Mouse (Mus musculus) mesoderm, embryonic 11.5 days (tissue): ENCODE measurements at regions not wholly inside any gene's neighbourhood (a gene's known extent, or its start where the extent isn't known, plus 50 kb on each side); places are given as distances from the start of the nearest gene placed in this dataset.
"Not testable (repeated sequence)": the region's sequence is repeated elsewhere in the genome, so short reads cannot be mapped to it uniquely, and the experiment has no call there.

ENCODE experiments used
- DNase-seq: peaks from one replicate; pipeline ENCODE4 v3.0.0-alpha.2; 2012; ENCODE audit warnings: low read depth, low spot score

DNA sequence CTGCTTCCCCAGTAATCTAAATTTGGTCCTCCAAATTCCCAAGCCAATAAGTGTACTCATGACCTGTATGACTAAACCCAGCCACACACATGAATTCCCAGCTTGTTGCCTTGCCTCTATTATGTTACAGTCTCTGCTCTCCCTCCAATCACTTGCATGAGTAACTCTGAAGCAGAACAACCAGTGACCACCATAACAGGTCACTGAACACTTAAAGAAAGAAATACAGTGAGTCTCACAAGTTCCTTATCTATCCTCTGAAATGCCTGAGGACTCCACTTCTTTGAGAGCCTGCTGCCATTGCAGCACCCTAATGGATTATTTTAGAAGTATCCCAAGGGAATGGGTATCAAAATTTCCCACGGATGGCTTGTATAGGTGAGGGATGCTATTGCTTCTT, 909.7 kb downstream of the Sorcs3 start:
- no peak for DNase-seq

GRCm38 (mm10) chr19:49131664-49132063, 925.8 kb downstream of the Sorcs3 start:
- no peak for DNase-seq

DNA sequence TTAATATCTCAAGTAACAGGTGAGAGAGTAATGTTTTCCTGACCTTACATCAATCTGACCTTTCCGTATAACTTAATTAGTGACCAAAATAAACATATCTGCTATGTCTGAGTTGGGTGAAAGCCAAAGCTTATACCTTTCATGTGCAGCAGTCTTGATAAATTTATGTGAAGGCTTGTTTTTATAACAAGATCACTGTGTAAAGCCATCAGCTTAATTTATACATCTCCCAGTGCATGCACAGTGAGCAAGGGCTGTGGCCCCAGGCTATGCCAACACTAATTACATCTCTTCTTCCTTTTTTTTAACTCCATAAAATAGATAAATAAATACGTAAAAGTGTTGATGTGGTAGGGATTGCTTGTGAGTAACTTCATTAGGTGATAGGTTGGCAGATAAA, 966.3 kb downstream of the Sorcs3 start:
- DNase-seq, result peak; percentile 8

DNA sequence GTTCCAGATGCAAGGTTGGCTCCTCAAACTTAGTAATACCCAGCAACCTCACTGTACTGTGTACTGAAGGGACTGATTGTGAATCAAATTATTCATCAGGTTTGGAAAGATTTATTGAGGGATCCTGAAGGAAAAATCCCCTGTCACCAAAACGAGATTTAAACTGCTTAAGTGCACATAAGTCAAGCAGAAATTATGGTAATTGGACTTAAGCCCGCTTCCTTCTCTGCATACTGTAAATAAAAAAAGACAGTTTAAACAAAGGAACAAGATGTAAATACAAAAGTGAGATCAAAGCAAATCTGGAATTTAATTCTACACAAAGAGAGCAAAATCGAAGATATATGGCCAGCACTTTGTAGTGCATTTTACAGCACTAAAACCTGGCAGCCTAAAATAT, 1002.1 kb downstream of the Sorcs3 start:
- DNase-seq, result peak; percentile 4

DNA sequence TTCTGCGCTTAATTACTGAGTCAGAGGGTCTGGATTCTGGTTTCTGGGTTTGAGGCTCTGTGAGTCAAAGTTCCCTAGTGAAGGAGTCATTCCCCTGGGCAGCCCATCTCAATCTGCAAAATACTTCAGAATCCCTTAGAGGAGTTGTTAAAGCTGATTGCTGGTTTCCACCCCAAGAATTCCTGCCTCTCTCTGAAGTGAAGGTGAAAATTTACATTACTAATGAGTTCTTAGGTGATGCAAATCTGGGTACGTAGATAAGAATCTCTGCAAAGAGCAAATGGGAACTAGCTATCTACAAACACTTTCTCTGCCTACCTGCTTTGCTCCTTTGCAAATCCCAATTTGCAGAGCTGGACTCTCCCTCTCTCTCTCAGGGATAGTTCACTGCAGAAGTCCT, 1036.8 kb downstream of the Sorcs3 start:
- no peak for DNase-seq

- no peak for DNase-seq
Measured at GRCm38 (mm10) chr19:49245114-49245714, 1039.4 kb downstream of the Sorcs3 start.

DNA sequence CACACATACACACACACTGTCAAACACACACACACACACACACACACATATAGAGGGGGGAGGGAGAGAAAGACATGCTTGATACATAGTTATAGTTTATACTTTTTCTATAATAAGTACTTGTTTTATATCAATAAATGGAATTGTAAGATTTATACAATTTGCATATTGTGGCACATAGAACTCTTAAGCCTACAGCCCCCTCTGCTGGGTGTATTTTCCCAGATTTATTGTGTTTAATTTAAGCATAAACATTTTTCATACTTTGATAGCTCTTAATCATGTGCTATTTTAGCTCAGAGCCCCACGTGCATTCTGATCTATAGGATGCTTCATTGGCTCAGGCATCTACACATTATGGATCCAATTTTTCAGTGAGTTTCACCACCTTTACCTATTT, 1058.8 kb downstream of the Sorcs3 start:
- no peak for DNase-seq

- no peak for DNase-seq
Measured at GRCm38 (mm10) chr19:49267864-49268480, 1062.1 kb downstream of the Sorcs3 start.

GRCm38 (mm10) chr19:49282626-49283261, 1076.9 kb downstream of the Sorcs3 start:
- peak; percentile 15 for DNase-seq

DNA sequence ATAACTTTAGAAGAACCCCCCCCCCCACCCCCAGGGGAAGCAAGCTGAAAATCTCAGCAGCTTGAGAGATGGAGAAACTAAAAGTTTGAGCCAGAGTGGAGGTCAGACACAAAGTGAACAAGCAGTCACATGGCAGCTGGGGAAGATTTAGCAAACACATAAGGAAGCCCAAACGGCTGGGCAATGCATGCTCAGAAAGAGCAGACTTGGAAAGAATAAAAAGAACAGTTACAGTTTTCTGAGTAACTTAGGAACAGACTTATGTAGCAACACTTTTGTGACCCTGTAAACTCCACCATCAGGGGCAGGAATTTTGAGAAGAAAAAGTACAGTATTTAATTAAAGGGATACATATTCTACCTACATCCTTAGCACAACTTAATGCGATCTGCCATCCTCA, 1089.2 kb downstream of the Sorcs3 start:
- no peak for DNase-seq

DNA sequence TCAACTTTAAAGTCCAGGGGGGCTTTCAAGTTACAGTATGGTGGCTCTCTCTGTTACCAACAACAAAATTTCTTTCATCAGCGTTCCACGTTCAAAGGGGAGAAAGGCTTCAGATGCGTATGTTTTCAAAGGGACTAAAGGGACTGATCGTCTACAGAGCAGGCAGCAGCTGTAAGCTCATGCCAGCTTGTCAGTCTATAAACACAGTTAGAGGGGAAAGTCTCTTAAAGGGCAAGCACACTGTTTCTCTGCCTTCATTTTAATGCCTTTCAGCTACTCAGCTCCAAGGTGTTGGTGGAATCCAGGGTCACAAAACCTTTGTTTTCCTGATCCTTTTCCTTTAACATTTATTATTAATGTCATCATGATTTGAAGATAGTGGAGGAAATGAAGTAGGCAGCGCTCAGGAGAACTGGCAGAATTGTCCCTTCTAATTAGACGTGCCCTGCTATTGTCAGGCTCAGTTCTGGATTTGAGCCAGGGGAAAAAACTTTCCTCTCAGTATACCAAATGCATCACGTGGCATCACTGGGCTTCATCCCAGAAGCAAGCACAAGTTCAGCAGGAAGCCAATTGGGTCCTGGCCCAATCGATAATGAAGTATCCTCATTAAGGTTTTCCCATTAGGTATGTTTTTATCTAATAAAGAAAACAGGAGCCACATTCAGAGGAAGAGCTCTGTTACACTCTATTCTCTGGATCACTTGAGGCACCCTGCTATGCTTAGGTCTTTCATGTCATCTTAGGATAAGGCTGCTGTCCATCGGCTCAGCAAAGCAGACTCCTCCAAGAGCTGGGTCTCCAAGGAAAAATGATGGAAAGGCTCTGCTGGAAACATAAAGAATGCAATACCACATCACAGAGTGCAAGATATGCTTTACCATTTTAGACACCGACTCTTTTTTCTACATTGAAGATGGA, 1093.8 kb downstream of the Sorcs3 start:
- DNase-seq, result no peak

- no peak for DNase-seq
Measured at GRCm38 (mm10) chr19:49301364-49302091, 1095.7 kb downstream of the Sorcs3 start.

- no peak for DNase-seq
Measured at GRCm38 (mm10) chr19:49305804-49306203, 1100.0 kb downstream of the Sorcs3 start.

DNA sequence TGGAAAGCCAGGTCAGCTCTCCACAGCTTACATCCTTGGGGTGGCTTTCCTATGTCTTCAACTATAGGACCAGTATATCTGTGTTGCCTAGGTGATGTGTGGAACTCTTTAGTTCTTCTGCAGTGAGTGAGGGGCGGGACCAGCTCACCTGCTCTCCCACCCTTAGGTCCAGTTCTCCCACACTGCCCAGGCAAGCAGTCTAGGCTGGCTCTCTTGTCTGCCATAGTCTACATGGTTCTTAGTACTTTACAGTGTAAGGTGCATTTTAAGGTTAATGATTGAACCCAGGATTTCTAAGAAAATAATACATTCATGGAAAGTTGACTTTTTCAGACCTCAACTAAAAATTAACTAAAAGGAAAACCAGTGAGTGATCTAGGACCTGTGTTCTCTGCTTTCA, 1108.4 kb downstream of the Sorcs3 start:
- no peak for DNase-seq

- no peak for DNase-seq
Measured at GRCm38 (mm10) chr19:49359642-49360041, 1153.8 kb downstream of the Sorcs3 start.

DNA sequence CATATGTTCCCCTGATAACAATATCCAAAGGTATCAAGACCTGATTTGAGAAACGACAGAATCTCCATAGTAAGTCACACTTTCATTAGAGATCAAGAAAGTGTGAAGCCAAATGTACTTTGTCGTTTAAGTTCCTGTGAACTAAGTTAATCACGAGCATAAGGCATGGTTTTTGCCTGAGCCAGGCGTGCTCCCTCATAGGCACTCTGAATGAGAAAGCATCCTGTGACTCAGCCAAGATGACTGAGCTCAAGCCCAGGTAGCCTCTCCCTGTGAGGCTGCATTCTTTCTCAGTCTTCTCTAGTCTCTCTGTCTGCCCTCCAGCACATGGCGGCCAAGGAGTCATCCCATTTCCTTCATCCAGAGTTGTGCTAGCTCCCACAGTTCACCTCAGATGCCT, 1154.9 kb downstream of the Sorcs3 start:
- no peak for DNase-seq

- DNase-seq, result not testable (repeated sequence)
Measured at GRCm38 (mm10) chr19:49361116-49361515, 1155.3 kb downstream of the Sorcs3 start.

DNA sequence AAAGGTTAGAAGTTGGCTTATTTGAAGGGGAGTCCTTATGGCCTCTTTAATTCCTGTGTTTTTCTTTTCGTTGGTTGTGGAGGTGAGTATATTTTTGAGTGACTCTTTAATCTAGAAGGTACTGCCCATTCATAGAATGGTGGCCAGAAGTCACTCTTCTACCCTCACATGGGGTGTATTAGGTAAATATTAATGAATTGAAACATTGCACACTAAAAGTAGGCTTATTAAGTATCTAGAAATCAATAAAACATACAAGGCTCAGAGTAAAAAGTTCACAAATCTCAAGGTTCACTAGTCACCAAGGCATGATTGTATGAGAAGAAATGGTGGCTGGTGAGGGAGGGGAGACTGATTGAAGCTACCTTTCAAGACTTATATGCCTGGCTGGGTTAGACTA, 1167.1 kb downstream of the Sorcs3 start:
- no peak for DNase-seq

DNA sequence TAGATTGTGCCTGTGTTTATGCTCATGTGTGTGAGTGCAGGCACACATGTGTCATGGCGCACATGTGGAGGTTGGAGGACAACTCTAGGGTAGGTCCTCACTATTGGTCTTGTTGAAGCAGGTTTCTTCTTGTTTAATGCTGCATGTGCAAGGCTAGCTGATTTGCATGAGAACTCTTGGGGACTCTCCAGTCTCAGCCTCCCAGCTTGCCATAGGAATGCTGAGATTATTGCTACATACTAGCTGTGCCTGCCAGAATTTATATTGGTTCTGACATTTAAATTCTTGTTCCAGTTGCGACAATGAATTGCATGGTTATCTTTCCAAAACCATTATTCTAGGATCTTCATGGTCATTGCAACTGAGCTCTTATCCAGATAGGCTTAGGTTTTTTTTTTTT, 1168.5 kb downstream of the Sorcs3 start:
- no peak for DNase-seq

DNA sequence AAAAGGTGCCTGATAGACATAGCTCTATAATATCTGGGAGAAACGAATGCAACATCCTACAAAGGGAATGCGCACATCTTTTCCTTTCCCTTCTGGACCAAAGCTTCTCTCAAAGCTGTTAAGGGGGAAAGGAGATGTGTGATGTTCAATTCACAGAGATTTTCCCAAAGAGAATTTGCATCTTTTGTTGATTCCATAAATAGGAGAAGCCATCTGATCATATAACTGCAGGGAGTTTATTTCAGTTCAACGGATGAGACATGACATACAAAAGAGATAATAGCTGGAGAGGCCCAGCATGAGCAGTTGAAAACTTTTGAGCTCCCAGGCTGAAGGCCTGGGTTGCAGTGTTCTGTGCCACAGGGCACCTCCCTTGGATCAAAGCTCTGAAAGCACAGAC, 1169.1 kb downstream of the Sorcs3 start:
- DNase-seq, result no peak
